Mouse (Mus musculus) intestine, postnatal 0 days (tissue): ENCODE results near the gene Edem2. TPM values are rescaled to one million over a fixed set of nuclear protein-coding genes. Genes with fewer than 3 reads are reported as not detected.

Source experiments
- ATAC-seq: fragments of 200-750 bp; cut with Nextera tagmentation; 2 replicates; pipeline ENCODE4 v1.8.0; 2017; ENCODE audit warnings: mild to moderate bottlenecking, moderate TSS enrichment, moderate library complexity
- H3K27ac ChIP-seq: fragments of 300-500 bp; sonication (generic); 2 replicates; pipeline ENCODE4 v1.5.1; 2014; ENCODE audit warnings: mild to moderate bottlenecking, low read depth, low read length, moderate library complexity
- H3K27me3 ChIP-seq: fragments of 300-500 bp; sonication (generic); replicated peaks from 2 replicates; pipeline ENCODE4 v1.6.1; 2014; ENCODE audit warnings: low read length, mixed read lengths; ENCODE audit not compliant: control insufficient read depth, insufficient read depth
- H3K36me3 ChIP-seq: fragments of 300-500 bp; sonication (generic); 2 replicates; pipeline ENCODE4 v1.6.1; 2014; ENCODE audit warnings: mild to moderate bottlenecking, moderate library complexity; ENCODE audit not compliant: control insufficient read depth, insufficient read depth
- H3K4me1 ChIP-seq: fragments of 300-500 bp; sonication (generic); replicated peaks from 2 replicates; pipeline ENCODE4 v1.6.1; 2014; ENCODE audit warnings: antibody characterized with exemption, low read length, mixed read lengths; ENCODE audit not compliant: control insufficient read depth, insufficient read depth
- H3K4me2 ChIP-seq: fragments of 300-500 bp; sonication (generic); replicated peaks from 2 replicates; pipeline ENCODE4 v1.6.1; 2014; ENCODE audit warnings: low read depth, mild to moderate bottlenecking, moderate library complexity
- H3K4me3 ChIP-seq: fragments of 300-500 bp; sonication (generic); 2 replicates; pipeline ENCODE4 v1.5.1; 2014; ENCODE audit warnings: low read depth, low read length
- H3K9ac ChIP-seq: fragments of 300-500 bp; sonication (generic); 2 replicates; pipeline ENCODE4 v1.6.1; 2014; ENCODE audit warnings: mild to moderate bottlenecking, low read depth, low read length
- H3K9me3 ChIP-seq: fragments of 300-500 bp; sonication (generic); 2 replicates; pipeline ENCODE4 v1.6.1; 2016; ENCODE audit warnings: mixed run types; ENCODE audit not compliant: control insufficient read depth
- CTCF ChIP-seq: sonication (generic); IDR thresholded peaks from 2 replicates; pipeline ENCODE4 v1.5.1; 2016; ENCODE audit warnings: low read depth, mild to moderate bottlenecking, control low read depth, antibody characterized with exemption, moderate library complexity
- WGBS: fragments of 180-500 bp; shearing (Covaris S2); extraction: QIAGEN DNeasy Blood & Tissue Kit; methylation state at CpG from one replicate; pipeline ENCODE4 v1.1.7; 2014; 5-methylcytosine and 5-hydroxymethylcytosine counted together
- polyA plus RNA-seq: library from polyadenylated mRNA; unstranded; fragments of >200 nt; fragmentation: Nextera tagmentation; extraction: Ambion mirVana; gene quantifications from 2 replicates; pipeline ENCODE4 v1.2.1, GENCODE M21; 2015

Edem2 gene
- polyA plus RNA-seq, 1 experiment from 2014 or later, result 61.6 TPM

DNA sequence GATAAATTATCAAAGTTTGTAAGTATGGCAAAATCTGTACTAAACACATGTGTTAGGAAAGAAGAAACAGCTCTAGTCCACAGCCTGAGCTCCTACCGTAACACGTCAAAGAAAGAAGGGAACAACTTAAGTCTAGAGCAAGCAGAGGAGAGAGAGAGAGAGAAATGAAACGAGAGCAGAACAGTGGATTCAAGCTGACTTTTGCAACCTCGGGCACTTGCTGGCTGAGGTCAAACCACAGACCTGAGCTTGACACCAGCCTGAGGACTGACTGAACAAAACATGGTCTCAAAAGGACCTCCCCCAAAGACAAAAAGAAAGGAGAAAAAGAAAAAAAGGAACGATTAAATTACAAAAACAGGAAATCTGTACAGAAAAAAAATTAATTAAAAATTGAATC, 48.7 kb downstream of the Edem2 start:
- Histone ChIP-seq H3K4me2 (no peak overlapping the region), H3K4me3 (no peak overlapping the region), H3K27me3 (no peaks in the 10 kb centered on the region), H3K9ac (no peak overlapping the region), H3K27ac (no peak overlapping the region), H3K9me3 (no peaks in the 10 kb centered on the region), H3K4me1 (no peaks in the 10 kb centered on the region), H3K36me3 (0 out of 2 replicates have a peak, but pooled peaks cover 3% of the 10 kb centered on the region)
- WGBS, result 74% methylated on average over 5 of the region's 5 CpGs
- ATAC-seq, result no peak
- TF ChIP-seq CTCF, result no peak

DNA sequence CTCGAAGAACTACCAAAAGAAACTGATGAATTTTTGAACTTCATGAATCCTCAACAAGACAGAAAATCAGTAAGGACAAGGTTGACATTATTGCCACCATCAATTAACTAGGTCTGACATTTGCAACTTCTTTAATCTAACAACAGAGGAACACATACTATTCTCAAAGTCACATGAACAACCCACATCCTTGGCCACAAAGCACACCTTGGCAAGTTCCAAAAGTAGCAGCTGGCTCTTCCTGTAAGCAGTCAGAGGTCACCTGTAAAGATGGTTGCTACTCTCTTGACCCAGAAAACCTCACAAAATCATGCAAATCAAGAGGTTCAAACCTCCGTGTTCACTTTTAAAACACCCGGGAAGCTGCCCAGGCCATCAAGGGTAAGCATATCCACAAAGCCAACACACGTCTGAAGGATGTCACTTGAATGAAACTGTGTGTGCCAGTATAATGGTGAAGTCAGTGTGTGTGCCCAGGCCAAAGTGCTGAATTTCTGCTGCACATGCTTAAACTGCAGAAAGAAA, 49.6 kb downstream of the Edem2 start:
- no peak overlapping the region for H3K4me3 ChIP-seq
- no peak for ATAC-seq
- TF ChIP-seq CTCF, result no peak

DNA sequence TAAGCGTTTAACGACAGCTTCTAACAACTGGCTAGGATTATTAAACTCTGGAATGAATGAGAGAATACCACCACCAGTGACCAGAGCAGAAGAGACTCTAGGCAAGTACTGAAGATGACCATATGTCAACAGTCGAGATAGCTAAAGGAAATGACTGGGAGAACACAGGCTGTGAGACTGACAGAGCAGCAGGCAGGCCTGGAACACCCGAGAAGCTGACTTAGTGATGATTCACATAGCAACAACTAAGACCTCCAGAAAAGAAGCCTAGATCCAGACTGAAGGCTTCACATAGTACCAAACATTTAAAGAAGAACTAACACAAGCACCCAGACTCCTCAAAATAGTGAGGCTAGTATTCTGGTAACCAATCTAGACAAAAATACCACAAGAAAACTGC, 54.2 kb downstream of the Edem2 start:
- Histone ChIP-seq H3K9me3 (no peaks in the 10 kb centered on the region), H3K4me1 (no peaks in the 10 kb centered on the region), H3K27me3 (no peaks in the 10 kb centered on the region), H3K36me3 (peaks cover 26% of the 10 kb centered on the region), H3K4me2 (no peak overlapping the region), H3K9ac (no peak overlapping the region), H3K4me3 (no peak overlapping the region), H3K27ac (no peak overlapping the region)
- no peak for TF ChIP-seq CTCF
- 38% methylated on average over 4 of the region's 4 CpGs for WGBS
- ATAC-seq, result no peak

More for the DNA sequence above, 49.6 kb downstream of the Edem2 start:
- H3K36me3 ChIP-seq, result 0 out of 2 replicates have a peak, but pooled peaks cover 3% of the 10 kb centered on the region
- 88% methylated on average over 4 of the region's 4 CpGs for WGBS
- no peak overlapping the region for H3K4me2 ChIP-seq
- no peaks in the 10 kb centered on the region for H3K27me3 ChIP-seq
- H3K27ac ChIP-seq, result no peak overlapping the region
- no peak overlapping the region for H3K9ac ChIP-seq
- no peaks in the 10 kb centered on the region for H3K9me3 ChIP-seq
- H3K4me1 ChIP-seq, result no peaks in the 10 kb centered on the region

DNA sequence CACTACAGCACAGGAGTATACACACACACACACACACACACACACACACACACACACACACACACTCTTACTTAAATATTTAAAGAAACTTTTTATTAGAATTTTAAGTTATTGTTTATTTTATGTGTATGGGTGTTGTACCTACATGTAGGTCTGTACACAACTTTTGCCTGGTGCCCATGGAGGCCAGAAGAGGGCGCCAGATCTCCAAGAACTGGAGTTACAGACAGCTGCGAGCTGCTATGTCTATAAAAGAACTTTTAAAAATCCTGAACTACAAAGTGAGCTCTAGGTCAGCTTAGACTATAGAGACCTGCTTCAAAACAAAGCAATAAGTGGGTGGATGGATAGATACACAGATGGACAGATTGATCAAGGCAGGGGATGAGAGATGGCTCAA, 55.7 kb downstream of the Edem2 start:
- Histone ChIP-seq H3K4me2 (no peak overlapping the region), H3K36me3 (peaks cover 27% of the 10 kb centered on the region), H3K4me1 (no peaks in the 10 kb centered on the region), H3K4me3 (no peak overlapping the region), H3K9ac (no peak overlapping the region), H3K9me3 (no peaks in the 10 kb centered on the region), H3K27ac (no peak overlapping the region), H3K27me3 (no peaks in the 10 kb centered on the region)
- no peak for ATAC-seq
- TF ChIP-seq CTCF, result peak; percentile 75
- WGBS, result 24% methylated on average over 2 of the region's 2 CpGs

DNA sequence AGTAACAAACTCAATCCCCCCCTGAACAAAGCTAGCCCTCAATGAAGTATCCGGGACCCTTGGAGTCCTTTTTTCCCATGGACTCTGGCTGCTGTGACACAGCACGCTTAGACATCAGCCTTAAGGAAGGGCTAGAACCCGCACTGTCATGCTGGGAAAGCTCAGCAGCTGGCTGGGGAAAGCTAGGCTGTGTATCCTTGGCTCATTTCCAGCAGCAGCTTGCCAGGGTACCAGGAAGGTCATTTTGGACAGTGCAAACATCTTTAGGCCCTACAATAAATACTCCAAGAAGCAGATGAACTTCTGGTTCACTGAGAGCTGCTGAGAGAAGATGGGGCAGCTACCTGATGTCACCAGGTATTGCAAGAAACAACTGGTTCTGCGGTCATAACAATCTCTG, 58.0 kb downstream of the Edem2 start:
- H3K4me3 ChIP-seq, result no peak overlapping the region
- no peak overlapping the region for H3K9ac ChIP-seq
- no peaks in the 10 kb centered on the region for H3K9me3 ChIP-seq
- 70% methylated on average over 4 of the region's 4 CpGs for WGBS
- H3K27ac ChIP-seq, result no peak overlapping the region
- peaks cover 40% of the 10 kb centered on the region for H3K36me3 ChIP-seq
- no peaks in the 10 kb centered on the region for H3K27me3 ChIP-seq
- no peak overlapping the region for H3K4me2 ChIP-seq
- H3K4me1 ChIP-seq, result no peaks in the 10 kb centered on the region
- ATAC-seq, result no peak
- TF ChIP-seq CTCF, result no peak

DNA sequence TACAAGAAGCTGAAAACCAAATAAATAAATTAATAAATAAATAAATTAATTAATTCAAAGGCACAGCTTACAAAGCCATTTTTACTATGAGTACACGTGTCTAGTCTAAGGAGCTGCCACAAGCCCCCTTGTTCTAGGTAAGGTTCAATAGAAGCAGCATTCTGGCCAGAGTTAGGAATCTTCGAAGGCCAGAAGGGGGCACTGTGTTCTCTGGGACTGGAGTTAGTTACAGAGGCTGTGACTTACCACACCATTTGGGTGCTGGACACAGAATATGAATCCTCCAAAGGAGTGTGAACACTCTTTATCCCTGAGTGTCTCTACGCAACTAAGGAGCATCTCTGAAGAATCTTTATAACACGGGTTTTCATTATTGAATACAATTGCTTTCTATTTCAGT, 60.8 kb downstream of the Edem2 start:
- H3K27ac ChIP-seq, result no peak overlapping the region
- no peak overlapping the region for H3K4me2 ChIP-seq
- TF ChIP-seq CTCF, result peak; percentile 69
- H3K4me1 ChIP-seq, result no peaks in the 10 kb centered on the region
- H3K9ac ChIP-seq, result no peak overlapping the region
- no peak for ATAC-seq
- H3K4me3 ChIP-seq, result no peak overlapping the region
- WGBS, result 87% methylated on average over 4 of the region's 4 CpGs
- no peaks in the 10 kb centered on the region for H3K9me3 ChIP-seq
- H3K27me3 ChIP-seq, result no peaks in the 10 kb centered on the region
- H3K36me3 ChIP-seq, result peaks cover 65% of the 10 kb centered on the region

DNA sequence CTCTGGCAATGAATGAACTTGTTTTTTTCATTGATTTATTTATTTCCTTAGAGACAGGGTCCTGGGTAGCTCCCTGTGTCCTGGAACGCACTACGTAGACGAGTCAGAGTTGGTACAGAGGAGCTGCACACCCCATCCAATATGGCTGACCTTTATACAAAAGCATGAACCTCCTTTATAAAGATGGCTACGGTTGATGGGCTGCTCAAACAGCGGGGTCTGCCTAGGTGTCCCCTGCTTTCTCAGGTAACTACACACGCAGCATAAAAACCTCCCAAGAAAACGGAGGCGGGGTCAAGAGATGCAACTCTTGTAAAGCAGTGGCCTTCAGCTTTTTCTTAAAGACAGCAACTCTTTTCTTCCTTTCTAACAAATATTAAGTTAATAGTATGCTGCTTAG, 61.4 kb downstream of the Edem2 start:
- Histone ChIP-seq H3K4me1 (no peaks in the 10 kb centered on the region), H3K4me3 (no peak overlapping the region), H3K4me2 (no peak overlapping the region), H3K9ac (no peak overlapping the region), H3K27me3 (no peaks in the 10 kb centered on the region), H3K36me3 (peaks cover 68% of the 10 kb centered on the region), H3K27ac (no peak overlapping the region), H3K9me3 (no peaks in the 10 kb centered on the region)
- TF ChIP-seq CTCF, result no peak
- ATAC-seq, result no peak
- WGBS, result 97% methylated on average over 8 of the region's 8 CpGs
